Mouse (Mus musculus) lung, postnatal 14 days (tissue): Measurements from ENCODE around the gene Hmx1.

Source experiments
- DNase-seq: peaks from one replicate; pipeline ENCODE4 v3.0.0; 2021

The Hmx1 gene

GRCm38 (mm10) chr5:35388491-35389111 is at the start of gene Hmx1:
Gene Hmx1 (plus strand): TSS chr5:35389108.
- no peak for DNase-seq

- no peak for DNase-seq
These were observed 43.8 kb upstream of the Hmx1 start for GRCm38 (mm10) chr5:35345084-35345483.

- peak; percentile 67 for DNase-seq
These were observed 40.1 kb upstream of the Hmx1 start for GRCm38 (mm10) chr5:35348794-35349193.

- DNase-seq: no peak
These were observed 31.1 kb upstream of the Hmx1 start for GRCm38 (mm10) chr5:35357544-35358440.

GRCm38 (mm10) chr5:35361570-35362284 is 27.2 kb upstream of the Hmx1 start:
- peak; percentile 95 for DNase-seq

GRCm38 (mm10) chr5:35366241-35367032 is 22.5 kb upstream of the Hmx1 start:
- no peak for DNase-seq

- no peak for DNase-seq
These were observed 20.0 kb upstream of the Hmx1 start for GRCm38 (mm10) chr5:35368916-35369315.

- no peak for DNase-seq
These were observed 9.8 kb upstream of the Hmx1 start for GRCm38 (mm10) chr5:35379066-35379465.

- DNase-seq: peak; percentile 30
These were observed 9.1 kb upstream of the Hmx1 start for GRCm38 (mm10) chr5:35379815-35380214.

- DNase-seq: no peak
These were observed 946 bp upstream of the Hmx1 start for GRCm38 (mm10) chr5:35387834-35388490.

GRCm38 (mm10) chr5:35389441-35389840 is 533 bp downstream of the Hmx1 start:
- no peak for DNase-seq

- DNase-seq: no peak
These were observed 1.0 kb downstream of the Hmx1 start for GRCm38 (mm10) chr5:35389915-35390314.

GRCm38 (mm10) chr5:35390848-35391655 is 2.1 kb downstream of the Hmx1 start:
- DNase-seq: no peak

- no peak for DNase-seq
These were observed 2.9 kb downstream of the Hmx1 start for GRCm38 (mm10) chr5:35391656-35392333.

- DNase-seq: no peak
These were observed 3.4 kb downstream of the Hmx1 start for GRCm38 (mm10) chr5:35392334-35392695.

GRCm38 (mm10) chr5:35395566-35396440 is 6.9 kb downstream of the Hmx1 start:
- DNase-seq: no peak

GRCm38 (mm10) chr5:35396976-35397641 is 8.2 kb downstream of the Hmx1 start:
- DNase-seq: no peak

GRCm38 (mm10) chr5:35397642-35398309 is 8.9 kb downstream of the Hmx1 start:
- DNase-seq: no peak
